Mouse (Mus musculus): Measurements from ENCODE around the gene Gm6482. TPM values are rescaled to one million over a fixed set of nuclear protein-coding genes. Genes with fewer than 3 reads are reported as not detected.
"Not testable (repeated sequence)": the region's sequence is repeated elsewhere in the genome, so short reads cannot be mapped to it uniquely, and the experiment has no call there.

The Gm6482 gene
- not detected in 2 replicates for polyA plus RNA-seq (2016; fragmentation: Nextera tagmentation; extraction: Ambion mirVana)

GRCm38 (mm10) chr14:41408181-41408580 is at the start of gene Gm6482:
Gm6482 (minus strand) TSS chr14:41408281.
- H3K27ac ChIP-seq (replicated peaks); H3K9me3 ChIP-seq (replicated peaks); H3K4me3 ChIP-seq; H3K4me1 ChIP-seq; H3K27me3 ChIP-seq (ENCODE audit: low read depth, poor library complexity, severe bottlenecking); H3K36me3 ChIP-seq; DNase-seq (ENCODE audit: low spot score): not testable (repeated sequence)
- 100% methylated on average over 1 of the region's 2 CpGs for WGBS

DNA sequence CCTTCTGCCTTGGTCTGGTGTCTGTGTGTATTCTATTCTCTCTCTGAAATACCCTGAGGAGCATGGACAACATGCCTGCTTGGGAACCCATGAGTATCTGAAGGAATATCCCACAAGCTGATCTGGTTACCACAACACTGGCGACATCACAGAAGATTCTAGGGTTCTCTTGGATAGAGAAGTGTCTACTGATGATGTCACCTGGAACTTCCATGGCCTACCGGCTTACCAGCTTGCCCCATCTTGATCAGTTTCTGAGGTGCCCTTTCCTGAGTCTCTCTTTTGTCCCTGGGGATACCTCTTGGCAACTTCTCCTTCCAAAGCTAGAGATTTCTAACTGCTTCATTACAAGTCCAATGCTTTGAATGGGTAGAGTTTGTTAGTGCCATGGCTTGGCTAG is 45.3 kb upstream of the Gm6482 start, which contains the start of gene Gm7954:
Gene Gm7954, minus strand, starts transcription at position 101 of the 400 bp plus-strand sequence.
- no CpG with 5 or more reads among the region's 2 CpGs for WGBS
- not testable (repeated sequence) for H3K27me3 ChIP-seq (ENCODE audit: low read depth, poor library complexity, severe bottlenecking); H3K9me3 ChIP-seq (replicated peaks); H3K27ac ChIP-seq (replicated peaks); DNase-seq (ENCODE audit: low spot score); H3K4me3 ChIP-seq; H3K36me3 ChIP-seq; H3K4me1 ChIP-seq

GRCm38 (mm10) chr14:41425393-41426075 is 17.5 kb upstream of the Gm6482 start:
- peak overlapping the region; percentile 28; the same call in 1 of the 2 replicates for H3K4me3 ChIP-seq
- H3K4me1 ChIP-seq; H3K27ac ChIP-seq (replicated peaks); H3K36me3 ChIP-seq; H3K27me3 ChIP-seq (ENCODE audit: low read depth, poor library complexity, severe bottlenecking); H3K9me3 ChIP-seq (replicated peaks): not testable (repeated sequence)
- DNase-seq (ENCODE audit: low spot score): peak; percentile 30
- 19% methylated on average over 12 of the region's 16 CpGs for WGBS

DNA sequence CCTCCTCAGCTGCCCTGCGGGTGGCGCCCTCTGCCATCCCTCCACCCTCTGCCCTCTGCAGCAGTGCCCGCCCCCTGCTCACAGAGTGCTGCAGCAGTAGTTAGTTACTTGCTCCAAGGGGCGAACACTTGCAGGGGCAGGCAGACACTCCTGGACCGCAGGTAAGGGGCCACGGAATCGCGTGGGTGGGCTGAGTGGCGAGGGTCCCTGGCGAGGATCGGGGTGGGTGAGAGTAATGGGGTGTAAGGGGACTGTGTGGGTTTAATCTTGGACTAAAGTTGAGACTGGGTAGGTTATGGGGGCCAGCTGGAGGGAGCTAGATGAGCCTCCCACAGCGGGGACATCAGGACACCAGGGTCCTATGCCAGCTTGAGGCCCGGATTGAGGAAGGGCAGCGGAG is 16.6 kb upstream of the Gm6482 start:
- H3K36me3 ChIP-seq; H3K4me1 ChIP-seq; H3K27me3 ChIP-seq (ENCODE audit: low read depth, poor library complexity, severe bottlenecking); H3K9me3 ChIP-seq (replicated peaks); H3K27ac ChIP-seq (replicated peaks): not testable (repeated sequence)
- H3K4me3 ChIP-seq: peak overlapping the region; percentile 28; the same call in 1 of the 2 replicates
- peak; percentile 7 for DNase-seq (ENCODE audit: low spot score)
- 10% methylated on average over 12 of the region's 14 CpGs for WGBS

DNA sequence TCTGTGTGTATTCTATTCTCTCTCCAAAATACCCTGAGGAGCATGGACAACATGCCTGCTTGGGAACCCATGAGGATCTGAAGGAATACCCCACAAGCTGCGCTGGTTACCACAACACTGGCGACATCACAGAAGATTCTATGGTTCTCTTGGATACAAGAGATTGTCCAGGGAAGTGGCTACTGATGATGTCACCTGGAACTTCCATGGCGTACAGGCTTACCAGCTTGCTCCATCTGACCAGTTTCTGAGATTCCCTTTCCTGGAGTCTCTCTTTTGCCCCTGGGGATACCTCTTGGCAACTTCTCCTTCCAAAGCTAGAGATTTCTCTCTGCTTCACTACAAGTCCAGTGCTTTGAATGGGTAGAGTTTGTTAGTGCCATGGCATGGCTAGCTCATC is 21.8 kb downstream of the Gm6482 start, which contains the start of gene Gm7945:
Gene Gm7945, minus strand, starts transcription at position 101 of the 400 bp plus-strand sequence.
- not testable (repeated sequence) for H3K27ac ChIP-seq (replicated peaks); H3K9me3 ChIP-seq (replicated peaks); DNase-seq (ENCODE audit: low spot score); H3K36me3 ChIP-seq; H3K4me3 ChIP-seq; H3K4me1 ChIP-seq; H3K27me3 ChIP-seq (ENCODE audit: low read depth, poor library complexity, severe bottlenecking)
- no CpG with 5 or more reads among the region's 3 CpGs for WGBS

Other genes with a start within 250 kb of the Gm6482 start
- not detected in 2 replicates for gene Sftpd, start 223.1 kb downstream of the Gm6482 start, polyA plus RNA-seq (2016; fragmentation: Nextera tagmentation; extraction: Ambion mirVana)
- gene Gm2832, start 129.5 kb downstream of the Gm6482 start, polyA plus RNA-seq (2016; fragmentation: Nextera tagmentation; extraction: Ambion mirVana): 0.15 TPM in 1 of 2 replicates, not detected in the other
- gene Gm5798, start 59.7 kb downstream of the Gm6482 start, polyA plus RNA-seq (2016; fragmentation: Nextera tagmentation; extraction: Ambion mirVana): not detected in 2 replicates
- not detected in 2 replicates for gene Gm7945, start 21.9 kb downstream of the Gm6482 start, polyA plus RNA-seq (2016; fragmentation: Nextera tagmentation; extraction: Ambion mirVana)
- gene Gm7954, start 45.2 kb upstream of the Gm6482 start, polyA plus RNA-seq (2016; fragmentation: Nextera tagmentation; extraction: Ambion mirVana): not detected in 2 replicates
- gene Gm3486, start 81.2 kb upstream of the Gm6482 start, polyA plus RNA-seq (2016; fragmentation: Nextera tagmentation; extraction: Ambion mirVana): not detected in 2 replicates
- gene Gm7970, start 147.3 kb upstream of the Gm6482 start, polyA plus RNA-seq (2016; fragmentation: Nextera tagmentation; extraction: Ambion mirVana): not detected in 2 replicates
- not detected in 2 replicates for gene 1700049E17Rik2, start 164.9 kb upstream of the Gm6482 start, polyA plus RNA-seq (2016; fragmentation: Nextera tagmentation; extraction: Ambion mirVana)
- not detected in 2 replicates for gene Gm3072, start 216.3 kb upstream of the Gm6482 start, polyA plus RNA-seq (2016; fragmentation: Nextera tagmentation; extraction: Ambion mirVana)
- gene Gm3676, start 238.2 kb upstream of the Gm6482 start, polyA plus RNA-seq (2016; fragmentation: Nextera tagmentation; extraction: Ambion mirVana): not detected in 2 replicates